Mouse (Mus musculus) brain, adult 10 weeks (tissue): Measurements from ENCODE around the gene Olfr1366. TPM values are rescaled to one million over a fixed set of nuclear protein-coding genes. Genes with fewer than 3 reads are reported as not detected.

Experiments used
- polyA plus RNA-seq: library from polyadenylated mRNA; stranded (reverse); fragments of 350-450 nt; fragmentation: Illumina TruSeq; extraction: RNeasy Lipid Tissue Mini Kit (QIAGEN cat#74804); gene quantifications from one replicate; pipeline ENCODE4 v1.2.3, GENCODE M21; 2015; ENCODE audit warnings: low read depth, low replicate concordance

Gene Olfr1366
- polyA plus RNA-seq = not detected

DNA sequence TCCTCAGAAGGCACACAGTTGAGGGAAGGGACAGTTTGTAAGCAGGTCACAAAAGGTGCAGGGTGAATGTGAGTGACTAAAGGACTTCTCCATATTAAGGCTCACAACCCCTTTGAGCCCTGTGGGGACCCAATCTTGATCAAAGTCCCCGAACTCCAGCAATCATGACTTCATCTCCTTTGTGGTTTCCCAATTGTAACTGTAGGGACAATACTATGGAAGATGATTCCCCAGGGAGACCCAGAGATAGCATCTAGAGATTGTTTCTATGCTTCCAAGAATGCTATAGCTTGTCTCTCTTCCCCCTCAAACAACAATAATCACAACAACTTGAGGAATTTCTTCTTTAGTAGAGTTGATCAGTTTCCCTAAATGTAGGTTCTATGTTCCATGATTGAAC, at the start of gene Olfr1366:
Gene Olfr1366 (minus strand): TSS at position 101 of the 400 bp plus-strand sequence.

DNA sequence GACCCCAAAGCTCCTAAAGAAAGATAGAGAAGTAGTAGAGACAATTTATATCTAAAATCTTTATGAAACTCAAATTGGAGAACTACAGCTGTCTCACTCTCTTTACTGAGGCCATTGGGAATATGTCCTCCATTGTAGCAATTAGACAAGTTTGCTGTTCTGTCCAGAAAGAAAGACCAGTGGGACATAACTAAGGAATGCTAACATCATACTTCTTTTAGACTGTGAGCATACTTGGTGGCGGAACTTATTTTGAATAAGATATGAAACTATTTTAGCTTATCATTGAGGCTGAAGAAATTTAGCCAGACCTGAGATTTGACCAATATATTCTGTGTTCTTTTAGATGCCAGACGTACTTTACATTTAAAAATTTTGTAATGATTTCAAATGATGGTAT, 39.1 kb upstream of the Olfr1366 start, which contains the start of gene Olfr1364:
Gene Olfr1364 (minus strand): TSS at position 101 of the 400 bp plus-strand sequence.

DNA sequence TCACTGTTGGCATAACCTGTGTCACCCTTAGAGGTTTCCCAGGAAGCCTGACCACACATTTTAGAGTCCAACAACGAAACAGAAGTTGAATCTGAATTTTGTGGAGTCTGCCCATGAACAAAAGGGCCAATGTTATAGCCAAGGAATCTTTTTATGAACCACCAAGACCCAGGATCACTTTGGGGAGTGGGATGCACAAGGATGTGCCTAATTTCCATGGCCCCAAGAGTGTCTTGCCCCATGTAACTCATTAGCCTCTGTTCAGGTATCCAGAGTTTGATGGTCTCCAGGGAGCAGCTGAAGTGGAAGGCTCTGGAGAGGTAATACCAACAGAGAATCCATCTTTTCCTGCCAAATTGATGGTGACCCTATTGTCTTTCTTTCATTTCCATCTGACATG, 17.2 kb upstream of the Olfr1366 start, which contains the start of gene Olfr1535:
Gene Olfr1535 (minus strand): TSS at position 101 of the 400 bp plus-strand sequence.

DNA sequence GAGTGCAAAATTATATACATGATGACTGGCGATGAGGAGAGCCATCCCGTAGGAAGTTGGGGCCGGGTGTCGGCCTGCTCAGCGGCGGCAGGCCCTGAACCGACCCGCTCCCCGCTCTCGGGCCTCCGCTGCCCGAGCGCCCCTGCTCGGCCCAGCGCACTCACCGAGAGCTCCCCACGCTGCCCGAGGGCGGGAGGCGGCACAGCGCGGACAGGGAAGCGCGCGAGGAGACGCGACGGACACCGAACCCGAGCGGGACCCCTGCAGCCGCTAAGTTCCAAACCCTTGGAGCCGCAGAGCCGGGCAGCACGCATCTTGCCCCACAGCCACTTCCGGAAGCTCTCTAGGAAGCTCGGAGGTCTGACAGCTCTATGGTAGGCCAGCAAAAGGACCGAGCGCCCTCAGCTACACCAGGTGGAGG, 11.8 kb downstream of the Olfr1366 start, which contains the start of gene Zkscan8:
Gene Zkscan8 (minus strand): TSS at position 340 of the 421 bp plus-strand sequence.

DNA sequence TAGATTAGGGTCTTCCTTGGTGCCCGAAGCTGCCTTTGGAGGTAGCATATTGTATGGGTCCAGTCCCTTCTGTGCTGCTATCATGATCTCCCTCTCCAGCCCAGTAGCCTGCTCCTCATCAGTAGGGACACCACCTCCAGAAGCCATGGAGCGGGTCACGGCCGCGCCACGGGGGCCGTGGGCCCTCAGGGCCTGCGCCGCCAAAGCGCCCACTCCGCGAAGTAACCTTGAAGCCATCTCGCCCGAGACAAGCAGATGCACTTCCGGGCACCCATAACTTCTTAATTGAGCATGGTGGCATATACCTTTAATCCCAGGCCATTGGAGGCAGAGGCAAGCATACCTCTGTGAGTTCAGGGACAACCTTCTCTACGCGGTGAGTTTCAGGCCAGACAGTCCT, 41.4 kb downstream of the Olfr1366 start, which contains the start of gene Gm11273:
Gene Gm11273 (minus strand): TSS at position 237 of the 400 bp plus-strand sequence.

DNA sequence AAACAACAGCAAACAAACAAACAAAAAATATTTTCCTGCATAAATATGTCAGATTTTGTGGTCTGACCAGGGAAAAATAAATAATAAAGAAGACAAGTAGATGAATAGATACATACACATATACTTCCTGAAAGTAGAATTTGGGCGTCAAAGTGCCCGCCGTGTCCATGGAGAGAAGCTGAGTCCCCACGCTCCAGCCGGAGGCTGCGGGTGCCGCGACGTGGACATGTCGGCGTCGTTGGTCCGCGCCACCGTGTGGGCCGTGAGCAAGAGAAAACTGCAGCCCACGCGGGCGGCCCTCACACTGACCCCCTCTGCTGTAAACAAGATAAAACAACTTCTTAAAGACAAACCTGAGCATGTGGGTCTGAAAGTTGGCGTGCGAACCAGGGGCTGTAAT, 47.5 kb downstream of the Olfr1366 start, which contains the start of gene AK157302:
Gene AK157302 (plus strand): TSS at position 144 of the 400 bp plus-strand sequence.

Other genes starting within 250 kb of the Olfr1366 start
- gene Gpx6, start 230.7 kb downstream of the Olfr1366 start, polyA plus RNA-seq = 1.0 TPM
- gene Olfr1367, start 195.9 kb downstream of the Olfr1366 start, polyA plus RNA-seq = not detected
- 6.4 TPM for gene Zscan12, start 180.0 kb downstream of the Olfr1366 start, polyA plus RNA-seq
- gene Zkscan3, start 140.1 kb downstream of the Olfr1366 start, polyA plus RNA-seq = 31.8 TPM
- gene Pgbd1, start 101.8 kb downstream of the Olfr1366 start, polyA plus RNA-seq = 2.6 TPM
- gene Zscan26, start 89.1 kb downstream of the Olfr1366 start, polyA plus RNA-seq = 68.2 TPM
- 0.62 TPM for gene Nkapl, start 74.3 kb downstream of the Olfr1366 start, polyA plus RNA-seq
- gene Zkscan4, start 63.9 kb downstream of the Olfr1366 start, polyA plus RNA-seq = 4.5 TPM
- not detected for gene Gm10065, start 63.4 kb downstream of the Olfr1366 start, polyA plus RNA-seq
- 2.2 TPM for gene AK157302, start 47.6 kb downstream of the Olfr1366 start, polyA plus RNA-seq
- gene Gm11273, start 41.4 kb downstream of the Olfr1366 start, polyA plus RNA-seq = 15.6 TPM
- 8.6 TPM for gene Zkscan8, start 11.7 kb downstream of the Olfr1366 start, polyA plus RNA-seq
- gene Olfr1535, start 17.1 kb upstream of the Olfr1366 start, polyA plus RNA-seq = not detected
- not detected for gene Olfr1364, start 39.0 kb upstream of the Olfr1366 start, polyA plus RNA-seq
- gene Olfr1362, start 71.2 kb upstream of the Olfr1366 start, polyA plus RNA-seq = not detected
- not detected for gene Olfr11, start 99.7 kb upstream of the Olfr1366 start, polyA plus RNA-seq
- gene Olfr1361, start 120.6 kb upstream of the Olfr1366 start, polyA plus RNA-seq = not detected
- not detected for gene Olfr1360, start 134.6 kb upstream of the Olfr1366 start, polyA plus RNA-seq
- gene Olfr1359, start 155.3 kb upstream of the Olfr1366 start, polyA plus RNA-seq = not detected
- gene Hist1h2bl, start 173.3 kb upstream of the Olfr1366 start, polyA plus RNA-seq = not detected
- gene Hist1h2ai, start 173.6 kb upstream of the Olfr1366 start, polyA plus RNA-seq = not detected
- gene Hist1h3h, start 174.9 kb upstream of the Olfr1366 start, polyA plus RNA-seq = not detected
- gene Hist1h2bm, start 179.2 kb upstream of the Olfr1366 start, polyA plus RNA-seq = not detected
- 1.7 TPM for gene Hist1h4j, start 192.3 kb upstream of the Olfr1366 start, polyA plus RNA-seq
- 4.7 TPM for gene Hist1h4k, start 207.7 kb upstream of the Olfr1366 start, polyA plus RNA-seq
- not detected for gene Hist1h2ak, start 211.0 kb upstream of the Olfr1366 start, polyA plus RNA-seq
- gene Hist1h2bn, start 211.3 kb upstream of the Olfr1366 start, polyA plus RNA-seq = not detected
- gene Hist1h1b, start 237.8 kb upstream of the Olfr1366 start, polyA plus RNA-seq = not detected
- gene Hist1h3i, start 240.6 kb upstream of the Olfr1366 start, polyA plus RNA-seq = not detected
- not detected for gene Hist1h2an, start 244.4 kb upstream of the Olfr1366 start, polyA plus RNA-seq
- not detected for gene Hist1h2bp, start 244.7 kb upstream of the Olfr1366 start, polyA plus RNA-seq